Mouse (Mus musculus): ENCODE data around the gene Hps4. TPM values are rescaled to one million over a fixed set of nuclear protein-coding genes. Genes with fewer than 3 reads are reported as not detected.

Hps4 gene
- total RNA-seq, 2 experiments from 2014 or later: 1.9 to 8.0 TPM

GRCm38 (mm10) chr5:112360077-112360476, 17.2 kb downstream of the Hps4 start:
- no peak for ATAC-seq (replicated peaks; ENCODE audit: low FRiP score, poor library complexity, severe bottlenecking)

- ATAC-seq (replicated peaks; ENCODE audit: low FRiP score, poor library complexity, severe bottlenecking): no peak
These were observed 21.4 kb downstream of the Hps4 start for GRCm38 (mm10) chr5:112364184-112364797.

GRCm38 (mm10) chr5:112366879-112367278, 24.0 kb downstream of the Hps4 start:
- no peak for ATAC-seq (replicated peaks; ENCODE audit: low FRiP score, poor library complexity, severe bottlenecking)

- no peak for ATAC-seq (replicated peaks; ENCODE audit: low FRiP score, poor library complexity, severe bottlenecking)
These were observed 24.5 kb downstream of the Hps4 start for GRCm38 (mm10) chr5:112367338-112367737.

- no peak for ATAC-seq (replicated peaks; ENCODE audit: low FRiP score, poor library complexity, severe bottlenecking)
These were observed 25.0 kb downstream of the Hps4 start for GRCm38 (mm10) chr5:112367929-112368328.

- no peak for ATAC-seq (replicated peaks; ENCODE audit: low FRiP score, poor library complexity, severe bottlenecking)
These were observed 25.8 kb downstream of the Hps4 start for GRCm38 (mm10) chr5:112368666-112369065.

GRCm38 (mm10) chr5:112369326-112369725, 26.4 kb downstream of the Hps4 start:
- ATAC-seq (replicated peaks; ENCODE audit: low FRiP score, poor library complexity, severe bottlenecking): no peak

GRCm38 (mm10) chr5:112370236-112370813, 27.4 kb downstream of the Hps4 start:
- no peak for ATAC-seq (replicated peaks; ENCODE audit: low FRiP score, poor library complexity, severe bottlenecking)

GRCm38 (mm10) chr5:112371933-112372332, 29.1 kb downstream of the Hps4 start:
- no peak for ATAC-seq (replicated peaks; ENCODE audit: low FRiP score, poor library complexity, severe bottlenecking)

GRCm38 (mm10) chr5:112376111-112376510, 33.2 kb downstream of the Hps4 start:
- no peak for ATAC-seq (replicated peaks; ENCODE audit: low FRiP score, poor library complexity, severe bottlenecking)

- ATAC-seq (replicated peaks; ENCODE audit: low FRiP score, poor library complexity, severe bottlenecking): no peak
These were observed 34.5 kb downstream of the Hps4 start for GRCm38 (mm10) chr5:112377380-112377779.

GRCm38 (mm10) chr5:112378716-112379115, 35.8 kb downstream of the Hps4 start:
- ATAC-seq (replicated peaks; ENCODE audit: low FRiP score, poor library complexity, severe bottlenecking): no peak

- ATAC-seq (replicated peaks; ENCODE audit: low FRiP score, poor library complexity, severe bottlenecking): no peak
These were observed 38.3 kb downstream of the Hps4 start for GRCm38 (mm10) chr5:112381154-112381553.

GRCm38 (mm10) chr5:112382042-112382441, 39.2 kb downstream of the Hps4 start:
- ATAC-seq (replicated peaks; ENCODE audit: low FRiP score, poor library complexity, severe bottlenecking): no peak

- no peak for ATAC-seq (replicated peaks; ENCODE audit: low FRiP score, poor library complexity, severe bottlenecking)
These were observed 39.9 kb downstream of the Hps4 start for GRCm38 (mm10) chr5:112382641-112383330.

- ATAC-seq (replicated peaks; ENCODE audit: low FRiP score, poor library complexity, severe bottlenecking): no peak
These were observed 42.1 kb downstream of the Hps4 start for GRCm38 (mm10) chr5:112384805-112385472.

- no peak; the same call in 1 of the 2 replicates for ATAC-seq (replicated peaks; ENCODE audit: low FRiP score, poor library complexity, severe bottlenecking)
These were observed 43.1 kb downstream of the Hps4 start for GRCm38 (mm10) chr5:112385973-112386372.

- no peak for ATAC-seq (replicated peaks; ENCODE audit: low FRiP score, poor library complexity, severe bottlenecking)
These were observed 46.5 kb downstream of the Hps4 start for GRCm38 (mm10) chr5:112389352-112389751.

GRCm38 (mm10) chr5:112391002-112391401, 48.1 kb downstream of the Hps4 start:
- ATAC-seq (replicated peaks; ENCODE audit: low FRiP score, poor library complexity, severe bottlenecking): no peak

- ATAC-seq (replicated peaks; ENCODE audit: low FRiP score, poor library complexity, severe bottlenecking): no peak
These were observed 48.9 kb downstream of the Hps4 start for GRCm38 (mm10) chr5:112391676-112392323.
